Mouse (Mus musculus) cerebellum, adult 9-11 months (tissue): Measurements from ENCODE around the gene Uri1.

Experiments used
- DNase-seq: peaks from one replicate; pipeline ENCODE4 v3.0.0; 2022

Uri1 gene

DNA sequence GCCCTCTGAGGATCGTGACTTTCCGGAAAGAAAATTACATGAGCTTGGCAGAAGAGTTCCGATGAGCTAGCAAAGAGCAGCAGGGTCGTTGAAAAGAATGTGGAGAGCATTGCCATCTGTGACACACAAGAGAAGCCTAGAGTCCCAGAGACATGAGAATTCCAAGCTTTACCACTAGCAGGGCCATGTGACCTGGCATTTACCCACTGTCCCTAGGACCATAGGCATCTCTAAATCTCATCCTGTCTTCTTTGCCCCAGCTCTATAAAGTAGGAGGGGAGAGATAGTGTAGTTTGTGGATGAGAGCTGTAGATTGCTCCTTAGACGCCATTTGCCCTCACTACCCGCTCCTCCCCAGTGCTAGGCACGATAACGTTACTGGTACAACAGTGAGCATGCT lies at the start of gene Uri1:
Gene Uri1, minus strand, starts transcription at position 101 of the 400 bp plus-strand sequence.
- no peak for DNase-seq

- no peak for DNase-seq
These were observed 47.7 kb upstream of the Uri1 start for GRCm38 (mm10) chr7:38071065-38071464.

GRCm38 (mm10) chr7:38070663-38071062 lies 47.3 kb upstream of the Uri1 start:
- no peak for DNase-seq

DNA sequence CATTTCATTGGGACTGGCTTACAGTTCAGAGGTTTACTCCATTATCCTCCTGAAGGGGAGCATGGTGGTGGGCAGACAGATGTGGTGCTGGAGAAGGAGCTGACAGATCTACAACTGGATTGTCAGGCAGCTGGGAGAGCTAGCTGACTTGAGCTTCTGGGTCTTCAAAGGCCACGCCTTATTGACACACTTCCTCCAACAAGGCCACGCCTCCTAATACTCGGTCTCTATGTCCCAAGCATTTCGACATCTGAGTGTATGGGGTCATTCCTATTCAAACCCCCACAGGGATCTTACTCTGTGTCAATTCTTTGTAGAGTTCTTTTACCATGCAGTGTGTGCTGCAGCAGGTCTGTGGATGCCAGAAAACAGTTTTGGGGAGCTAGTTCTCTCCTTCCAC lies 41.1 kb upstream of the Uri1 start:
- DNase-seq = no peak

DNA sequence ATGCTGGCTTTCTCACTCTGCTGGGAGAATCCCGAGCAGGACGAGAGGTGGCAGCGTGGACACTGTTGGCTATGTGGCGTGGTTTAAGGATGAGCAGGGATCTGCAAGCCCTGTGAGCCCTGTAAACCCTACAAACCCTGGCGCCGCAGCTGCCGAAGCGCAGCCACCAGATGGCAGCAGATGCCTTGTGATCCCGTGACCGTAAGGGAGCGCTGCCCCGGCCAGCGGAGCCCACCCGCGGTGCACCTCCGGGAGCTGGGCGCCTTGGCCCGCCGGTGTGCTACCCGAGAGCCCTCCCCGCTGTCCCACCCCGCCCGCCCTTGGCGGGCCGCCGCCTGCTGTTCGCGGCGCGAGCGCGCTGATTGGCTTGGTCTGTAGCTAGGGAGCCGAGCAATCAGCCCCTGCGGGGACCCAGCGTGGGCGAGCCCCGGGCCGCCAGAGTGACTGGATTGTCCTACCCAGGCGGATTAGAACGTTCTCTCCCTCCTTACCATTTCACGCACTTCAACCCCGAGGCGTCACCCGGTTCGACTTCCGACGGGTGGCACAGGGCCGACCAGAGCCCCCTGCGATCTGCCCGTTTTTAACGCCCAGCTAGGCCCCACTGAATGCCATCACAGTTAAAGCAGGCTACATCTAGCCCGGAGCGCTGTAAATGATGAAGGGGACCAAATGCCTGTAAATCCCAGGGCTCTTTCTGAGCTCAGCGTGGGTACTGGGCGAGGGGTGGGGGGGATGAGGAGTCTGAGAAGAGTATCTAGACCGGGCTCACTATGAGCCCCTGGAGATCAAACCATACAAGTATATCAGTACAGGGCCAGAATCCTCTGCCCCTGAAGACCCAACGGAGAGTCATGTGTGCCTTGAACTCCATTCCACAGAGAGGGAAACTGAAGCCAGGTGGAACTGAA lies 38.0 kb upstream of the Uri1 start:
- DNase-seq = peak; percentile 92

DNA sequence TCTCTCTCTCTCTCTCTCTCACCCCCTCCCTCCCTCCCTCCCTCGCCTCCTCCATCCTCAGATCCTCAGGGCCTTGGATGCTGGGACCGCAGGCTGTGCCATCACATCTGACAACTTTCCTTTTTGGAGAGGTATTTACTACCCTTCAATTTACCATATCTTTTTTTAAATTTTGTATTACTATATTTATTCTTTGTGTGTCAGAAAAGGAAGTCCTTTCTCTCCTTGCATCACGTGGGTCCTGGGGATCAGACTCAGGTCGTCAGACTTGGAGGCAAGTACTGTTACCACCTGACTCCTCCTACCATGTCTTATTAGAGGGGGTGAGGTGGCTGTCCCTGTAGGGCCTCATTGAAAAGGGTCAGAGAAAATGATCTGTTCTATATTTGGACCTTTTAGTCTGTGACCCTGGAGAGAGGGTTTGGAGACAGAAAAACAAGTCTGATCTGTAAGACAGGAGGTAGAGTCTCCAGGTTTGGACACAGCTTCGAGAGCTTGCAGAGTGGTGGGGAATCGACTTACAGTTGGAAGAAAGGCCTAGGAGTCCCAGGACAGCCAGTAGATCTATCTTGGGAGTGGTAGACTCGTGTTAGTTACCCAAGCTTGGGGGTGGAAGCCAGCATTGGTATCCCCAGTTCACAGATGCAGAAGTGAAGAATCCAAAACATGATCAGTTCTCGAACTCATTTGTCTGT lies 36.4 kb upstream of the Uri1 start:
- DNase-seq = no peak

- DNase-seq = no peak
These were observed 35.7 kb upstream of the Uri1 start for GRCm38 (mm10) chr7:38059096-38059495.

DNA sequence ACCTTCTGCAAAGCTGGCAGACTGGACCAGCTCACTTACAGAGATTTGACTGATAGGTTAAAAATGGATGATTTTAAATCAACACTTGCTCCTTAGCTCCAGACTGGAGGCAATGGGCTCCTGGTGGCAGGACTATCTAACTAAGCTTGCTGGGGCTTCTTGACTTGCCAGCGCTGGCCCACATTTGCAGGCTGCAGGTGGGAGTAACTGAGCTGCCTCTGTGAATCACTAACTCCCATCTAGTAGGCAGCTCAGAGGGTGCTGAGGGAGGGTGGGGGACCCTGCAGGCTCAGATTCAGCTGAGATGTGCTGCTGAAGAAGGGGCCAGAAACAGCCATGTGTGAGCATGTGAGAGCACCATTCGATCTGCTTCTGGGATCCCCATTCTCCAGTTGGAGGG lies 32.6 kb upstream of the Uri1 start:
- no peak for DNase-seq

GRCm38 (mm10) chr7:38054246-38054645 lies 30.9 kb upstream of the Uri1 start:
- DNase-seq = no peak

DNA sequence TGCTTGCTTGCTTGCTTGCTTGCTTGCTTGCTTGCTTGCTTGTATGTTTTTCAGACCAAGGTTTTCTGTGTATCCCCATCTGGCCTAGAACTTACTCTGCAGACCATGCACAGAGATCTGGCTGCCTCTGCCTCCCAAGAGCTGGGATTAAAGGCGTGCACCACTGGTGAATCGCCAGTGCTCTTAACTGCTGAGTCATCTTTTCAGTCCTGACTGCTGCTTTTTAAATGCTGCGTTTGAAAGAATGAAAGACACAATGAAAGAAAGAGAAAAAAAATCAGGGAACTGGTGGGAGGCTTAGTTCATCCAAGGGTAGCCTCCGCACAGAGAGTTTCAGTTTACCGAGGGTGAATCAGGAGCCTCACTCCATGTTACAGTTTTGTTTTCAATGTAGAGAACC lies 23.9 kb upstream of the Uri1 start:
- no peak for DNase-seq

GRCm38 (mm10) chr7:38041244-38041643 lies 17.9 kb upstream of the Uri1 start:
- no peak for DNase-seq

DNA sequence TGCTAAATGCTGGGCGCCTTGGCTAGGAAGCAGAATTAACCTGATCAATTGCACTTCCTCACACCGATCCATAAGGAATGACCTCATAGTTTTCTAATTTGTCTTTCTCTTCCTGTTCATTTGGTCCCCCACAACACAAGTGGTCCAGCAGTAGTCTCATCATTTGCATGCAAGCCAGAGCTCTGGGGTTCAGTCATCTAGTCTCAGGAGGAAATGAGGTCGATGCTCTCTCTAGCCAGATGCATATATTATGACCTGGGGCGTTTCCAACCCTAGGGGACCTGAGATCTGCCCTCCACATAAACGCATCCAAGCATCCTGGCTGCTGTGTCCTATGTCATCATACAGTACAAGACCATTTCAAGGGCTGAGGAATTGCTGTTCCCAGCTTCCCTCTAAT lies 14.2 kb upstream of the Uri1 start:
- DNase-seq = no peak

GRCm38 (mm10) chr7:38031183-38031582 lies 7.8 kb upstream of the Uri1 start:
- DNase-seq = no peak

DNA sequence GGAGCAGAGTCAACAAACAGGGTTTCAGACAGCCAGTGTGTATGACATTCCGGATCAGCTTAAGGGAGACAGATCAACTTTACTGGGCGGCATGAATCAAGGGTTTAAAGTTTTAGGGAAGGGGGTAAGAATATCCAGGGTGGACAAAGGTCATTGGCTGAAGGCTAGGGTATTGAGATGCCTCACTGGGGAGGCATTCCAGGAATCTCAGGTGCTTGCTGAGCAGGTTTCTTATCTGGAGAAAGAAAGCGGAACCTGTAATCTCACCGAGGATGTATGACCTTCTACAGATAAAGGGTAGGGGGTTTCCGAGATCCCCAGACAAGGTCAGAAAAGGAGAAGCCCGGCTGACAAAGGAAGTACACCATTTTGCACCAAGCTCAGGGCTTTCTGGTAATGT lies 7.3 kb upstream of the Uri1 start:
- no peak for DNase-seq

DNA sequence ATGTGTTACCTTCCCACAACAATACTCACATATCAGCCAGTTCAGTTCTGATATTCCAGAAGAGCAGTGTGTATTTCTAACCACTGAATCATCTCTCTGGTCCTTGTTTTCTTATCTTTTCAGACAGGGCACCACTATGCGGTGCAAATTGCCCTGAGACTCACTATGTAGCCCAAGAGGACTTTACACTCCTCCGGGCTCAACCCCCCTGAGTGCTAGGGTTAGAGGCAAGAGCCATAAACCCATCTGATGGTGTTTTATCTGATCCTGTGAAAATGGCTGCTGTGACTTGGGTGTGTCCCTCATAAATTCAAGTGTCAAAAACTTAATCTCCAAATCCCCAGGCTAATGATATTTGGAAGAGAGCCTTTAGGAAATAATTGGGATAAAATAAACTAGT lies 6.6 kb upstream of the Uri1 start:
- DNase-seq = no peak

- DNase-seq = no peak
These were observed 5.7 kb upstream of the Uri1 start for GRCm38 (mm10) chr7:38029083-38029482.

- no peak for DNase-seq
These were observed 4.7 kb upstream of the Uri1 start for GRCm38 (mm10) chr7:38027940-38028600.

DNA sequence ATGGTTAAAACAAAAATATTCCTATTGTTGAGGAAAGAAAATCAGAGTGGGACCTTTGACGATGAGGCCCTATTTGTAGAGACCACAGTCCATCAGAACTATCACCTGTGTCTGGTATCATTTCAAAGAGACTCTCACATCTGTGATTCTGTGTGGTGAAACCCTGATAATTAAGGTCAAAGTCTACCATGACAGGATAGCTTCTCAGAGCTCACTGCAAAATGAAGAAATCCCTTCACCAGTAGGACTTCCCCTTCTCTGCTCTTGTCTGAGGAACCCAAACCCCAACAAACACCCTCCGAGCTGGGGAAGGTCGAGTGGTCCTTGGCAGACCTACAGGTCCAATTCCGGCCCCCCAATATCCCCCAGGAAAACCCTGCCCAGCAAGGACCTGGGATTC lies 1.5 kb upstream of the Uri1 start:
- no peak for DNase-seq

- no peak for DNase-seq
These were observed 3.6 kb downstream of the Uri1 start for GRCm38 (mm10) chr7:38019770-38020169.

DNA sequence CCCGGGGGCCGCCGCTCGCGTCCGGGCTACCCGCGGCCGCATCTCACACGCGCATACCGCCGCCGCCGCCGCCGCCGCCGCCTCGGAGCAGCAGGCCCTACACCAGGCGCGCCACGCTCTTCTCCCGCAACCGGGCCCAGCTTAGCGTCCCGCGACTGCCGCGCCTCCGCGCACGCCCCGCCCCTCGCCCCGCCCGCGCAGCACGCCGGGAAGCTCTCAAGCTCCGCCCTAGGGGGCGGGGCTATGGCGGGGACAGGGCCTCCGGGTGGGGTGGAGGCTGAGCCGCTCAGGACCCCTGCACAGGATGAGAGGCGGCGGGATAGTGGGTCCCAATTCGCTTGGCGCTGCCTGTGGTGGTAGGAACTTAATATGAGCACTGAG lies 4.0 kb downstream of the Uri1 start:
- DNase-seq = peak; percentile 92

DNA sequence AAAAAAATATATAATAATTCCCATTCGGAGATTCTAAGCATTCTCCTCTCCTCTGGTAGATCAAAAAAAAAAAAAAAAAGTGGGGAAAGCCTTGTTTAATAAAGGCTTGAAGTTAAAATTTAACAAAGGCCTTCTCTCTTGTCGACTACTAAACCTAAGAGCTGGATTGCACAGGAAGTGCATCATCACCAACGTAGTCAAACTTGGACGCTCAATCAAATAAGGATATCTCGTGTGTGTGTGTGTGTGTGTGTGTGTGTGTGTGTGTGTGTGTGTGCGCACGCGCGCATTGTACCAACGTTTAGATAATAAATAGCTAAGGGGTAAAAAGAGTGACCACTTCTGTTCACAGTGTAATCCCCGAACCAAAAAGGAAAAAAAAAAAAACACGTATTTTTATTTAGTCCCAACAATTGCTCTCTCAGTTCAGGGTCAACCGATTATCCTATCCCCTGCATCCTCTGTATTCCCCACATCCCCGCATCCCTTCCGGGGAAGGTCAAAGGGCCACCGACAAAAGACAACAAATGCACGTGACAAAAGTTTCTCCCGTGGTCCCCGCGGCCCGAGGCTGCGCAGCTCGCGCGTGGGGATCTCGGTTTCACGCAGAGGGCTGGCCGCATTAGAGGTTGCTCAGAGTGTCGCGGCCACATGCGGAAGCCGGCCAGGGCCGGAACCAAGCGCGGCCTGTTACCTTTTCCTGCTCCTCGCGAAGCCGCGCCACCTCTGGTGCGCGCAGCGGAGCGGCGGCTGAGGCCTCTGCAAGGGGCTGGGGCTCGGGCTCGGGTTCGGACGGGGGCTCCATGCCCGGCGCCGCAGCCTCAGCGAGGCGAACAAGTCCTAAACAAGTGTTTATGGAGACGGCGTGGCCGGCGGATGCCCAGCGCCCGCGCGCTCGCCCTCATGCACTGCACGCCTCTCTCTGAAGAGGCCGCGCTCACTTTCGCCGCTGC lies 4.7 kb downstream of the Uri1 start:
- peak; percentile 72 for DNase-seq

DNA sequence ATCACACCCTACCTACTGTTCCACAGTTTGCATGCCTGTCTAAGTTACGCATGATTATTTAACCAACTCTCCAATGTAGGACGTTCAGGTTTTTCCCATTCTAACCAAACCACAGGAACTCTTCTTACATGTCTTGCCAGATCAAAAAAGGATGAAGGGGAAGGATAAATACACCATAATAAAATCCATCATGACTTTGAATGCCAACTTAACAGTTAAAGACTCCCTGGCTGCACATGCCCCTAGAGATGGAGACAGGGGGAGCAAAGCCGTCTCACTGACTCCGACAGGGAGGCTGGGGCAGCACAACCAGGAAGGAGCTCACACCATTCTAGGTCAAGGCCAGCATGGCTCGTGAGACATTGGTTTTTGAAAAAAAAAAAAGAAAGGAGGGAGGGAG lies 8.0 kb downstream of the Uri1 start:
- DNase-seq = no peak

GRCm38 (mm10) chr7:38013946-38014345 lies 9.4 kb downstream of the Uri1 start:
- no peak for DNase-seq
